Mouse (Mus musculus) stomach, postnatal 0 days (tissue): Measurements from ENCODE around the gene Castor1. TPM values are rescaled to one million over a fixed set of nuclear protein-coding genes. Genes with fewer than 3 reads are reported as not detected.

Source experiments
- ATAC-seq: fragments of 200-750 bp; cut with Nextera tagmentation; 2 replicates; pipeline ENCODE4 v1.8.0; 2017; ENCODE audit not compliant: low FRiP score, low TSS enrichment
- DNase-seq: peaks from one replicate; pipeline ENCODE4 v3.0.0-alpha.2; 2016; ENCODE audit warnings: low spot score
- H3K27ac ChIP-seq: fragments of 300-500 bp; sonication (generic); replicated peaks from 2 replicates; pipeline ENCODE4 v1.5.1; 2014; ENCODE audit warnings: mild to moderate bottlenecking, control low read depth
- H3K27me3 ChIP-seq: fragments of 300-500 bp; sonication (generic); 2 replicates; pipeline ENCODE4 v1.6.1; 2014; ENCODE audit warnings: low read length; ENCODE audit not compliant: control insufficient read depth, insufficient read depth
- H3K36me3 ChIP-seq: fragments of 300-500 bp; sonication (generic); 2 replicates; pipeline ENCODE4 v1.6.1; 2014; ENCODE audit warnings: low read length, mixed read lengths; ENCODE audit not compliant: control insufficient read depth, insufficient read depth
- H3K4me1 ChIP-seq: fragments of 300-500 bp; sonication (generic); replicated peaks from 2 replicates; pipeline ENCODE4 v1.6.1; 2014; ENCODE audit warnings: antibody characterized with exemption; ENCODE audit not compliant: control insufficient read depth, insufficient read depth
- H3K4me2 ChIP-seq: fragments of 300-500 bp; sonication (generic); replicated peaks from 2 replicates; pipeline ENCODE4 v1.6.1; 2014; ENCODE audit warnings: low read depth, mild to moderate bottlenecking, control low read depth, moderate library complexity
- H3K4me3 ChIP-seq: fragments of 300-500 bp; sonication (generic); 2 replicates; pipeline ENCODE4 v1.5.1; 2014; ENCODE audit warnings: low read depth, low read length, control low read depth
- H3K9ac ChIP-seq: fragments of 300-500 bp; sonication (generic); 2 replicates; pipeline ENCODE4 v1.6.1; 2014; ENCODE audit warnings: mild to moderate bottlenecking, low read length, control low read depth, mixed read lengths
- H3K9me3 ChIP-seq: fragments of 300-500 bp; sonication (generic); 2 replicates; pipeline ENCODE4 v1.6.1; 2016; ENCODE audit warnings: low read length; ENCODE audit not compliant: control insufficient read depth
- CTCF ChIP-seq: IDR thresholded peaks from 2 replicates; pipeline ENCODE4 v1.5.1; 2016; ENCODE audit warnings: antibody characterized with exemption, low read depth, mild to moderate bottlenecking, moderate library complexity
- EP300 ChIP-seq: optimal IDR thresholded peaks from 2 replicates; pipeline ENCODE3; 2016; ENCODE audit warnings: antibody characterized with exemption
- WGBS: fragments of 180-500 bp; shearing (Covaris S2); extraction: QIAGEN DNeasy Blood & Tissue Kit; methylation state at CpG from one replicate; pipeline ENCODE4 v1.1.7; 2014; 5-methylcytosine and 5-hydroxymethylcytosine counted together
- polyA plus RNA-seq: library from polyadenylated mRNA; unstranded; fragments of >200 nt; fragmentation: Nextera tagmentation; extraction: Ambion mirVana; gene quantifications from 2 replicates; pipeline ENCODE4 v1.2.1, GENCODE M21; 2015

The Castor1 gene
- polyA plus RNA-seq, 1 experiment from 2014 or later, result 9.6 TPM

- H3K4me2 ChIP-seq, result peak overlapping the region; percentile 95
- H3K9me3 ChIP-seq, result no peaks in the 10 kb centered on the region
- DNase-seq, result peak; percentile 77
- ATAC-seq, result no peak
- H3K9ac ChIP-seq, result no peak overlapping the region; the same call in 1 of the 2 replicates
- H3K4me3 ChIP-seq, result no peak overlapping the region
- TF ChIP-seq CTCF (peak; percentile 97), EP300 (no peak)
- H3K36me3 ChIP-seq, result peaks cover 13% of the 10 kb centered on the region
- H3K4me1 ChIP-seq, result no peaks in the 10 kb centered on the region
- H3K27me3 ChIP-seq, result no peaks in the 10 kb centered on the region
- peak overlapping the region; percentile 24; the same call in 1 of the 2 replicates for H3K27ac ChIP-seq
- WGBS, result 4% methylated on average over 2 of the region's 2 CpGs
These were observed 1.3 kb downstream of the Castor1 start for GRCm38 (mm10) chr11:4219317-4219751.

- 61% methylated on average over 9 of the region's 9 CpGs for WGBS
- TF ChIP-seq EP300 (no peak), CTCF (no peak)
These were observed 1.9 kb downstream of the Castor1 start for GRCm38 (mm10) chr11:4219908-4220307.

GRCm38 (mm10) chr11:4220443-4221400, 2.7 kb downstream of the Castor1 start:
- H3K4me1 ChIP-seq, result no peaks in the 10 kb centered on the region
- H3K9me3 ChIP-seq, result no peaks in the 10 kb centered on the region
- TF ChIP-seq CTCF, result peak; percentile 88
- no peak for TF ChIP-seq EP300
- 63% methylated on average over 28 of the region's 28 CpGs for WGBS
- no peak overlapping the region for H3K4me3 ChIP-seq
- ATAC-seq (no peak), DNase-seq (peak; percentile 80)
- no peak overlapping the region for H3K27ac ChIP-seq
- H3K27me3 ChIP-seq, result no peaks in the 10 kb centered on the region
- H3K9ac ChIP-seq, result no peak overlapping the region
- no peak overlapping the region for H3K4me2 ChIP-seq
- H3K36me3 ChIP-seq, result peaks cover 4% of the 10 kb centered on the region; the same call in 1 of the 2 replicates

More at GRCm38 (mm10) chr11:4219908-4220307, 1.9 kb downstream of the Castor1 start:
- Histone ChIP-seq H3K9ac (no peak overlapping the region), H3K9me3 (no peaks in the 10 kb centered on the region), H3K4me2 (no peak overlapping the region), H3K27ac (no peak overlapping the region), H3K27me3 (no peaks in the 10 kb centered on the region), H3K36me3 (peaks cover 8% of the 10 kb centered on the region), H3K4me1 (no peaks in the 10 kb centered on the region), H3K4me3 (no peak overlapping the region)
- ATAC-seq (no peak), DNase-seq (no peak)

- H3K27me3 ChIP-seq, result no peaks in the 10 kb centered on the region
- H3K36me3 ChIP-seq, result no peaks in the 10 kb centered on the region
- H3K9me3 ChIP-seq, result no peaks in the 10 kb centered on the region
- no peak overlapping the region for H3K27ac ChIP-seq
- no peak for DNase-seq
- H3K4me1 ChIP-seq, result no peaks in the 10 kb centered on the region
- no peak for ATAC-seq
- TF ChIP-seq EP300 (no peak), CTCF (no peak)
- WGBS, result 54% methylated on average over 17 of the region's 17 CpGs
- no peak overlapping the region for H3K4me2 ChIP-seq
- H3K4me3 ChIP-seq, result no peak overlapping the region
- H3K9ac ChIP-seq, result no peak overlapping the region
These were observed 4.3 kb downstream of the Castor1 start for GRCm38 (mm10) chr11:4222046-4222950.

- Histone ChIP-seq H3K4me1 (no peaks in the 10 kb centered on the region), H3K9ac (no peak overlapping the region), H3K36me3 (no peaks in the 10 kb centered on the region), H3K9me3 (no peaks in the 10 kb centered on the region), H3K27ac (no peak overlapping the region), H3K27me3 (no peaks in the 10 kb centered on the region), H3K4me3 (no peak overlapping the region), H3K4me2 (no peak overlapping the region)
- peak; percentile 75 for DNase-seq
- TF ChIP-seq CTCF (no peak), EP300 (no peak)
- ATAC-seq, result peak; percentile 33; the same call in 1 of the 2 replicates
- WGBS, result 32% methylated on average over 7 of the region's 7 CpGs
These were observed 5.6 kb downstream of the Castor1 start for GRCm38 (mm10) chr11:4223393-4224188.
